Mouse (Mus musculus): Measurements from ENCODE around the gene Hipk4. TPM values are rescaled to one million over a fixed set of nuclear protein-coding genes. Genes with fewer than 3 reads are reported as not detected.

Gene Hipk4
- polyA plus RNA-seq (2012; rRNA removed): 0.28 and 0.47 TPM in 2 replicates

DNA sequence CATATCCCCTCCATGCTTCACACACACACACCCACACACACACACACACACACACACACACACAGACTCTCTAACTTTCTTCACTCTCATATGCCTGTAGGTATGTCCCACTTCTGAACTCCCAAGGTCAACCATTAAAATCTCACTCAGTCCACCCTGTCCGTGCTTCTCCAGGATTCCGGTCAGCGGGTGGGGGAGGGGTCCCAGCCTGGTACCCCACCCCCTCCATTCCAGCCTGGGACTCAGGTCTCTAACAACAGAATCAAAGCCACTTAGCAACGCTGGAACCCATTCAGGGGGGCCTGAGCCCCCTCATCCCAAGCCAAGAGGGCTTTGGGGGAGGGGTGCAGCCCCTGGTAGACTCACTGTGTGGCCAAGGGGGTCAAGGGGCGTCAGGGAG is at the start of gene Hipk4:
Gene Hipk4 (plus strand): TSS at position 301 of the 400 bp plus-strand sequence.
- Histone ChIP-seq H3K36me3 (ENCODE audit: control insufficient read depth, insufficient read depth, low read length) (no peaks in the 10 kb centered on the region), H3K4me1 (ENCODE audit: control insufficient read depth, insufficient read depth, insufficient read length) (no peaks in the 10 kb centered on the region), H3K27me3 (ENCODE audit: control insufficient read depth, insufficient read depth, low read length) (no peaks in the 10 kb centered on the region), H3K4me3 (ENCODE audit: extremely low read depth, insufficient read depth, insufficient read length) (no peak within 1 kb of the TSS), H3K27ac (ENCODE audit: insufficient read depth, low read length) (no peak within 1 kb of the TSS)
- no peak for DNase-seq (ENCODE audit: low read depth in 1 of 2, low spot score in 2 of 2)
- 86% methylated on average over 5 of the region's 5 CpGs for WGBS
- no peak for TF ChIP-seq CTCF (IDR thresholded peaks at IDR 0.05; ENCODE audit: extremely low read depth, insufficient read depth, insufficient read length, insufficient replicate concordance)
- no peak for TF ChIP-seq POLR2A (IDR thresholded peaks at IDR 0.05; ENCODE audit: low read depth, low read length)

DNA sequence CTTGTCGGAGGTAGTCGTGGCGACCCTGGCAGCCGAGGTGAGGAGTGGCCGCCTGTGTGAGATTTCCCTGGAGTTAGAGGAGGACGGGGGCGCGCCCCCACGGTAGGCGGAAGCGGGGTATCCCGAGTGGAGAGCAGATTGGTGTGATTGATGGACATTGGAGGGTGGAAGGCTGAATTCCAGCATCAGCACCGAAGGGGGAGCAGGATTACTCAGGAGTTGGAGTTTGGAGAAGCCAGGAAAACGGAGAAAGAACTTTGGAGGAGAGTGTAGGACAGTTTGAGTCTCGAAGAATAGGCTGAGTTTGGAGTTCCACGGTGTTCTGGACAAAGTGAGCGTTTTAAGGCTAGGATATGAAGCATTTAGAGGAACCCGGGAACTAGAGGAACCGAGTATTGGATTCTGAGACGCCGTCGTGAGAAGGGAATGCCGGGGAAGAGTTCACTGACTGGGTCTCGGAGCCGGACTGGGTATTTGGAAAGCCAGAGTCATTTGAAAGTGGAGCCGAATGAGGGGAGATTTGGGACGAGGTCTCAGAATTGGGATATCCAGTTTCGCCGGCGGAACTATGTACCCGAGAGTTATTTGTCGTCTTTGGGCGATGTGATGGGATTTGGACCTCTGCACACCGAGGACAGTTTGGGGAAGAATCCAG is 49.1 kb upstream of the Hipk4 start:
- Histone ChIP-seq H3K27me3 (ENCODE audit: control insufficient read depth, insufficient read depth, low read length) (no peaks in the 10 kb centered on the region), H3K27ac (ENCODE audit: insufficient read depth, low read length) (peak overlapping the region; percentile 93), H3K4me3 (ENCODE audit: extremely low read depth, insufficient read depth, insufficient read length) (peak overlapping the region; percentile 89), H3K4me1 (ENCODE audit: control insufficient read depth, insufficient read depth, insufficient read length) (no peaks in the 10 kb centered on the region), H3K36me3 (ENCODE audit: control insufficient read depth, insufficient read depth, low read length) (peaks cover 9% of the 10 kb centered on the region)
- peak in 1 of 2 experiments; percentile 28 for DNase-seq (ENCODE audit: low read depth in 1 of 2, low spot score in 2 of 2)
- WGBS: under 1% methylated on average over 34 of the region's 34 CpGs
- TF ChIP-seq CTCF (IDR thresholded peaks at IDR 0.05; ENCODE audit: extremely low read depth, insufficient read depth, insufficient read length, insufficient replicate concordance): no peak
- TF ChIP-seq POLR2A (IDR thresholded peaks at IDR 0.05; ENCODE audit: low read depth, low read length): no peak

DNA sequence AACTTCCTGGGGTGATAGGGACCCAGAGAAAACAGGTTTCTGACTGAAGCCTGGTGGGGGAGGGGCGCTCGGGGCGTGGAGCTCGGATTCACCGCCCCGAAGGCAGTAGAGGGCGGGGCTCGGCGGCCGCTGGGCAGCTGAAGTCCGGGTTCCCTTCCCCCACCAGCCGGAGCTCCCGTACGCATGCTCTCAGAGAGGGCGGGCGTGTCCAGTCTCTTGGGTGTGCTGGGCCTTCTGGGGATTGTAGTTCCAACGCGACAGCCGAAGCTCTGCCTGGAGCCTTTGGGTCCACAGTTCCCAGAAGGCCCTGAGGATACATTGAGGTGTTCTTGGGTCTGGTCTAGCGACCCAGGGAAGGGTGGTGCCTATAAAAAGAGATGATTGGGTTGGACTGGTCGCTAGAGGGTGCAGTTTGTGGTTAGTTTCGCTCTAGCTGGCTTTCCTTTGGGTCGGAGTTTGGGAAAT is 48.5 kb upstream of the Hipk4 start:
- 1% methylated on average over 23 of the region's 23 CpGs for WGBS
- TF ChIP-seq POLR2A (IDR thresholded peaks at IDR 0.05; ENCODE audit: low read depth, low read length) (no peak), CTCF (IDR thresholded peaks at IDR 0.05; ENCODE audit: extremely low read depth, insufficient read depth, insufficient read length, insufficient replicate concordance) (peak; percentile 31; the same call in 1 of the 2 replicates)
- Histone ChIP-seq H3K27me3 (ENCODE audit: control insufficient read depth, insufficient read depth, low read length) (no peaks in the 10 kb centered on the region), H3K36me3 (ENCODE audit: control insufficient read depth, insufficient read depth, low read length) (peaks cover 9% of the 10 kb centered on the region), H3K4me1 (ENCODE audit: control insufficient read depth, insufficient read depth, insufficient read length) (no peaks in the 10 kb centered on the region), H3K27ac (ENCODE audit: insufficient read depth, low read length) (peak overlapping the region; percentile 93), H3K4me3 (ENCODE audit: extremely low read depth, insufficient read depth, insufficient read length) (peak overlapping the region; percentile 89)
- peak; percentile 95 to 99 for DNase-seq (ENCODE audit: low read depth in 1 of 2, low spot score in 2 of 2)

DNA sequence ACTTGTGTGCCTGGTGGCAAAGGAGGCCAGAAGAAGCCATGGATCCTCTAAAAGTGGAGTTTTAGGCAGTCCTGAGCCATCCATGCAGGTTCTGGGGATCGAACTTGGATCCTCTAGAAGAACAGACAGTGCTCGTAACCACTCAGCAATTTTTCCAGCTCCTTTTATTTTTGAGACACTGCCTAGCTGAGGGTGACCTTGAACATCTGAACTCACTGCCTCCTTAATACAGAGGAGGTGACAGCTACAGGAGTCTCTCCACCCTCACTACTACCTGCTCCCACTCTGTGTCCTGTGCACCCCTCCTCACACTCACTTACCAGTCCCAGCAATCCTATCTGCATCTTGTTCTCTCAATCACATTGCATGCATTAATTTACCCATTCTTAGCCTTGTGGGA is 47.5 kb upstream of the Hipk4 start:
- H3K27ac ChIP-seq (ENCODE audit: insufficient read depth, low read length): no peak overlapping the region
- WGBS: 96% methylated on average over 2 of the region's 2 CpGs
- no peak for DNase-seq (ENCODE audit: low read depth in 1 of 2, low spot score in 2 of 2)
- no peak overlapping the region for H3K4me3 ChIP-seq (ENCODE audit: extremely low read depth, insufficient read depth, insufficient read length)
- H3K36me3 ChIP-seq (ENCODE audit: control insufficient read depth, insufficient read depth, low read length): peaks cover 9% of the 10 kb centered on the region
- no peaks in the 10 kb centered on the region for H3K4me1 ChIP-seq (ENCODE audit: control insufficient read depth, insufficient read depth, insufficient read length)
- TF ChIP-seq CTCF (IDR thresholded peaks at IDR 0.05; ENCODE audit: extremely low read depth, insufficient read depth, insufficient read length, insufficient replicate concordance): no peak
- TF ChIP-seq POLR2A (IDR thresholded peaks at IDR 0.05; ENCODE audit: low read depth, low read length): no peak
- no peaks in the 10 kb centered on the region for H3K27me3 ChIP-seq (ENCODE audit: control insufficient read depth, insufficient read depth, low read length)

DNA sequence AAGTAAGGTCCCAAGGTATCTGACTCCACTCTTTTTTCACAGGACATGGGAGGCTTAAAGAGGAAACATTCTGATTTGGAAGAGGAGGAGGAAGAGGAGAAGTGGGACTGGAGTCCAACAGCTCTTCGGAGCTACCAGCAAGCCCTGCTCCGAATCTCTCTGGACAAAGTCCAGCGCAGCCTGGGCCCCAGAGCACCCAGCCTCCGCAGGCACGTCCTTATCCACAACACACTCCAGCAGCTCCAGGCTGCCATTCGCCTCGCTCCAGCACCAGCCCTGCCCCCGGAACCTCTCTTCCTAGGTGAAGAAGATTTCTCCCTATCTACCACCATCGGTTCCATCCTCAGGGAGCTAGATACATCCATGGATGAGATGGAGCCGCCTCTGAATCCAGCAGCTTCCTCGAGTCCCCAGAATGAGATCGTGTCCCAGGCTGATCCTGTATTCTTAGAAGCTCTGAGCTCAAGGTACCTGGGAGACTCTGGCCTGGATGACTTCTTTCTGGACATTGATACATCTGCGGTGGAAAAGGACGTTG is 46.9 kb upstream of the Hipk4 start:
- H3K27ac ChIP-seq (ENCODE audit: insufficient read depth, low read length): no peak overlapping the region
- peaks cover 9% of the 10 kb centered on the region for H3K36me3 ChIP-seq (ENCODE audit: control insufficient read depth, insufficient read depth, low read length)
- no peak overlapping the region for H3K4me3 ChIP-seq (ENCODE audit: extremely low read depth, insufficient read depth, insufficient read length)
- no peak for TF ChIP-seq POLR2A (IDR thresholded peaks at IDR 0.05; ENCODE audit: low read depth, low read length)
- H3K27me3 ChIP-seq (ENCODE audit: control insufficient read depth, insufficient read depth, low read length): no peaks in the 10 kb centered on the region
- no peak for DNase-seq (ENCODE audit: low read depth in 1 of 2, low spot score in 2 of 2)
- 95% methylated on average over 14 of the region's 14 CpGs for WGBS
- H3K4me1 ChIP-seq (ENCODE audit: control insufficient read depth, insufficient read depth, insufficient read length): peaks cover 4% of the 10 kb centered on the region; the same call in 1 of the 2 replicates

DNA sequence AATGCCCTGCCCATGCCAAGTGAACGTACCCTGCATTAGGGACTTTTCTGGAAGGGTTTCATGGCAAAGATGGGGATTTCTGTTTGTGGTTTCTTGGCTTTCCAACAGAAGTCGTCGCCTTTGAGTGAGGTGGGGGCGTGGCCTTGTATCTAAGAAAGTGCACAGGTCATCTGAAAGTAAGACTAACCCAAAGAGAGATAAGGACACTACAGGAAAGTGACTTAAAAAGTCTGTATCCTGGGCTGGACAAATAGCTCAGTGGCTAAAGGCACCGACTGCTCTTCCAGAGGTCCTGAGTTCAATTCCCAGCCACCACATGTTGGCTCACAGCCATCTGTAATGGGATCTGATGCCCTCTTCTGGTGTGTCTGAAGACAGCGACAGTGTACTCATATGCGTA is 44.5 kb upstream of the Hipk4 start:
- 68% methylated on average over 7 of the region's 7 CpGs for WGBS

DNA sequence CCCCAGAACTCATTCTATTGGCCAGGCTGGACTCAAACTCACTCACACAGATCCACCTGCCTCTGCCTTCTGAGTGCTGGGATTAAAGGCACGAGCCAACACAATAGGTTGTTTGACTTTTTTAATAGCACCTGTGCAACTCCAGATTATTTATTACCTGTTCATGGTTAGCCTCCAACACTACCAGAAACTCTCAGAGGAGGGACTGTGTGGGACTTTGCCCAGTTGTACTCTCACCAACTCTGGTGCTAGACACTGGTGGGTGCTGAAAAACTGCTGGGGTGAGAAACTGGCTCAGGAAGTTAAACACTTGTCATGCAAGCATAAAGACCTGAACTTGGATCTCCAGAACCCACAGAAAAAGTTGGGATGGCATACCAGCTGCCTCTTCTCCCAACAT is 43.3 kb upstream of the Hipk4 start:
- Histone ChIP-seq H3K4me3 (ENCODE audit: extremely low read depth, insufficient read depth, insufficient read length) (no peak overlapping the region), H3K27ac (ENCODE audit: insufficient read depth, low read length) (no peak overlapping the region), H3K27me3 (ENCODE audit: control insufficient read depth, insufficient read depth, low read length) (no peaks in the 10 kb centered on the region), H3K36me3 (ENCODE audit: control insufficient read depth, insufficient read depth, low read length) (peaks cover 9% of the 10 kb centered on the region), H3K4me1 (ENCODE audit: control insufficient read depth, insufficient read depth, insufficient read length) (peaks cover 8% of the 10 kb centered on the region; the same call in 1 of the 2 replicates)
- no peak for DNase-seq (ENCODE audit: low read depth in 1 of 2, low spot score in 2 of 2)
- no peak for TF ChIP-seq POLR2A (IDR thresholded peaks at IDR 0.05; ENCODE audit: low read depth, low read length)
- no peak for TF ChIP-seq CTCF (IDR thresholded peaks at IDR 0.05; ENCODE audit: extremely low read depth, insufficient read depth, insufficient read length, insufficient replicate concordance)
- WGBS: 92% methylated on average over 1 of the region's 1 CpGs

More for the DNA sequence above, 44.5 kb upstream of the Hipk4 start:
- Histone ChIP-seq H3K4me1 (ENCODE audit: control insufficient read depth, insufficient read depth, insufficient read length) (peaks cover 8% of the 10 kb centered on the region; the same call in 1 of the 2 replicates), H3K27me3 (ENCODE audit: control insufficient read depth, insufficient read depth, low read length) (no peaks in the 10 kb centered on the region), H3K36me3 (ENCODE audit: control insufficient read depth, insufficient read depth, low read length) (peaks cover 9% of the 10 kb centered on the region), H3K27ac (ENCODE audit: insufficient read depth, low read length) (no peak overlapping the region), H3K4me3 (ENCODE audit: extremely low read depth, insufficient read depth, insufficient read length) (no peak overlapping the region)
- no peak for DNase-seq (ENCODE audit: low read depth in 1 of 2, low spot score in 2 of 2)
- TF ChIP-seq CTCF (IDR thresholded peaks at IDR 0.05; ENCODE audit: extremely low read depth, insufficient read depth, insufficient read length, insufficient replicate concordance) (no peak), POLR2A (IDR thresholded peaks at IDR 0.05; ENCODE audit: low read depth, low read length) (no peak)
